Mouse (Mus musculus) cerebellum, postnatal 4 days (tissue): ENCODE results near the gene Mtcl1.
A peak's percentile ranks its signal among the peaks of the same experiment; 100 is the strongest.

Source experiments
- DNase-seq, 2 experiments: peaks; one replicate each; pipeline ENCODE4 v3.0.0; 2022; ENCODE audit warnings: low spot score in 2 of 2, mixed read lengths in 1 of 2

The Mtcl1 gene

GRCm38 (mm10) chr17:66326552-66327045 is 123.0 kb downstream of the Mtcl1 start:
- DNase-seq = peak in 1 of 2 experiments; percentile 14

- DNase-seq = peak in 1 of 2 experiments; percentile 21
These were observed 123.4 kb downstream of the Mtcl1 start for GRCm38 (mm10) chr17:66326204-66326545.

GRCm38 (mm10) chr17:66325440-66326203 is 123.9 kb downstream of the Mtcl1 start:
- DNase-seq = peak; percentile 19 to 35

GRCm38 (mm10) chr17:66324836-66325235 is 124.7 kb downstream of the Mtcl1 start:
- no peak for DNase-seq

GRCm38 (mm10) chr17:66322646-66323255 is 126.8 kb downstream of the Mtcl1 start:
- DNase-seq = no peak

- DNase-seq = no peak
These were observed 127.6 kb downstream of the Mtcl1 start for GRCm38 (mm10) chr17:66321933-66322332.

- DNase-seq = peak in 1 of 2 experiments; percentile 57
These were observed 128.7 kb downstream of the Mtcl1 start for GRCm38 (mm10) chr17:66320716-66321372.

GRCm38 (mm10) chr17:66318031-66318430 is 131.5 kb downstream of the Mtcl1 start:
- DNase-seq = no peak

GRCm38 (mm10) chr17:66317576-66317975 is 132.0 kb downstream of the Mtcl1 start:
- DNase-seq = no peak

- DNase-seq = no peak
These were observed 132.4 kb downstream of the Mtcl1 start for GRCm38 (mm10) chr17:66317156-66317555.

GRCm38 (mm10) chr17:66315451-66315850 is 134.1 kb downstream of the Mtcl1 start:
- DNase-seq = no peak

- no peak for DNase-seq
These were observed 134.8 kb downstream of the Mtcl1 start for GRCm38 (mm10) chr17:66314566-66315285.

GRCm38 (mm10) chr17:66301906-66302305 is 147.6 kb downstream of the Mtcl1 start:
- no peak for DNase-seq

GRCm38 (mm10) chr17:66301267-66301666 is 148.3 kb downstream of the Mtcl1 start:
- DNase-seq = no peak

GRCm38 (mm10) chr17:66297721-66298120 is 151.8 kb downstream of the Mtcl1 start:
- DNase-seq = no peak

- DNase-seq = no peak
These were observed 156.0 kb downstream of the Mtcl1 start for GRCm38 (mm10) chr17:66293581-66293980.

- DNase-seq = no peak
These were observed 159.7 kb downstream of the Mtcl1 start for GRCm38 (mm10) chr17:66289894-66290293.
